Mouse (Mus musculus): ENCODE data around the gene Ank2.

The Ank2 gene

DNA sequence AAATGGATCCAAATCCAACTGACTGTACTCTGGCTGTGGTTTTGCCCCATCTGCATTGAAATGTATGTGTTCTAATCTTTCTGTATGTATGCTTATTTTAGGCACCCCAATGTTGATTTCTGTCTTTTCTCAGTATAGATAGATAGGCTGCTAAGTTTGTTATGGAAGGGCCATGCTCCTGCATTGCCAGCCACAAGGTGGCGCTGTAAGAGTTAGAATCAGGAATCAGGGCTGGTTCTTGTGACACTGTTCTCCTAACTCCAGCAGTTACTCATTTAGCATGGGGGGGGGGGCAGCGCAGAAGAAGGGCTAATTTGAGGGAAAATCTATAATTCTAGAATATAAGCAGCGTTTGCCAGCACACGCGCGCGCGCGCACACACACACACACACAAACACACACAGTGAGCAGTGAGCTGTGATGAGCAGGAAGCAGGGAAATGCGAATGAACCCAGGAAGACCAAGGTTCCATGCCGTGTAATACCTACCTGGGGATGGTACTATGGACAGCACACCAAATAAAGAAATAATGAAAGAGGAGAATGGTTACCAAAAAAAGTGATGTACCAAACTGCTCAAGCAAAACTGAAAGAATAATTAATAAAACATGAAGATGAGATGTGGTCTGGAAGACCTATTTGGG, 520.3 kb downstream of the Ank2 start:
- 55% methylated on average over 11 of the region's 11 CpGs for WGBS

DNA sequence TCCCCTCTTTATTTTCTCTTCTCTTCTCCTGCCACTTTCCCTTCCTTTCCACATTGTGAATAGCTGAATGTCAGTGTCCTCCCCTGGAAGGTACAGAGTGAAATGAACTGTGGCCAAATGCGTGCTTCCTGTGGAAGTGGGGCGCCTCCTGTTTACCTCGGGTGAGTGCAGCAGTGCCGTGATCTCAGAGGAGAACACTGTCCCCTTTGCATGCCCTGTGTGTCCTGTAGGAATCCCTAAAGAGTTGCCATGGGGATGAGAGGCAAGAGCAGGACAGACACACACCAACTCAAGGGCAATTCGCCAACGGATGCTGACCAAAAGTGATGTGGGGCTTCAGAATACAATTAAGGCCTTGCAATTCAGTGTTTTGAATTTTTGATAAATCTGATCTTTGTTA, 521.8 kb downstream of the Ank2 start:
- 46% methylated on average over 6 of the region's 6 CpGs for WGBS

DNA sequence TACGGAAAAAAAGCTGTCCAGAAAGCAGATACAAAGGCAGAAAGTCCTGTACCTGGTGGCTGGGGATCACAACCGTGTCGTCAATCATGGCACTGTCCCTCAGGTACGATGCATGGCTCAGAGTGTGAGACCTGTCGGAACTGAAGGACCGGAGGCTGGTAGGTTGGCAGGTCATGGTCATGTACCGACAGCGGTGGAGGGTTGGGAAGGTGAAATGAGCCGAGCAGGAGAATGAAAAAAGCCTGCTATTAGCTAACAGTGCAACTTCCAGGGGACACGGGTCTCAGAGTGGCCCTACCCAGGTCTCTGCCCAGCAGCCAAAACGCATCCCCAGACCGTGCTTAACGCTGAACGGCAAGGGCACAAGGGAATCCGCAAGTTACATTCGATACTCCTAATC, 522.4 kb downstream of the Ank2 start:
- WGBS = 81% methylated on average over 16 of the region's 16 CpGs

DNA sequence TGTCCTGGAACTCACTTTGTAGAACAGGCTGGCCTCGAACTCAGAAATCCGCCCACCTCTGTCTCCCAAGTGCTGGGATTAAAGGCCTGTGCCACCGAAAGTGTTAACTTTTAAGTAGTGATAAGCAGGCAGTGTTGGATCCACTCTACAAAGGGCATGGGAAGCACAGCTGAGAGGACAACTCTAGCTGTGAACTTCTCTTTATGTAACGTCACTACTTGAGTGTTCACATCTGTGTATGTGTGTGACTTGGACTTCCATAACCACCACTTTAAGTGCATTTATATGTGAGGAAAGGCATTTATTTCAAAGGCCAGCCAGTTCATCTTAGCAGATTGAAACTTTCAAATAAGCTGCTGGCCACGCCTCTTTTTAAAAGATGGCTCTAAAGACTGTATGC, 523.7 kb downstream of the Ank2 start:
- WGBS = 73% methylated on average over 5 of the region's 5 CpGs

DNA sequence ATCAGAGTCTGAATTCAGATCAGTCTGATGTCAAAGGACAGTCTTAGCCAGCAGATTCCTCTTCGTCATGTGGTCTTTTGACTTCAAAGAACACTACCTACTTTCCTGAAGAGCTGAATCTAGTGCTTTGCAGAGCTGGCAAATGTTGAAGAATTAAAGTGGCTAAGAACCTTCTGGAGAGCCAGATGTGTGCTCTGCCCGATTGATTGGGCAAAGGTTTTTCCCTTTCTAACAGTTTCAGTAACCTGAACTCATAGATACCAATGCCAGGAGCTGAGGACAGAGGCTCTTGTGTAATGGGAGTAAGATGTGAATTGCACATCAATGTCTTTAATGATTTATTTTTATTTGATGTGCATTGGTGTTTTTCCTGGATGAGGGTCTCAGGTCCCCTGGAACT, 525.6 kb downstream of the Ank2 start:
- 76% methylated on average over 2 of the region's 2 CpGs for WGBS

DNA sequence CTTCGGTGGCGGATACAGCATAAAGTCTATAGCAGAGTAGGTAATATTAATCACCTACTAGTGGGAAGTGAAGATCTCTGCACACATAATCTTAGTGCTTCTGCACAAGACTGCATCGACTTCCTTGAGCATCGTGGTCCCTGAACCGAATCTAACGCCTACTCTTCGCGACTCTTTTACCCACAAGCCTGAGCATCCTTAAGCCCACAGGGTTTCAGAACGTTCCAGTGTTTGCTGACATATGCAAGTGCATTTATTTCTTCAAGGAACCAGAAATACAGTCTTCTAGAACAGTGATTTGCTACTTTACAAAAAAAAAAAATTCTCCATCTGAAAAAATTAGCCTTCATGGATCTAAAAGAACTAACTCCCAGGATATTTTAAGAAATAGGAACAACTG, 527.6 kb downstream of the Ank2 start:
- WGBS = 57% methylated on average over 9 of the region's 9 CpGs

DNA sequence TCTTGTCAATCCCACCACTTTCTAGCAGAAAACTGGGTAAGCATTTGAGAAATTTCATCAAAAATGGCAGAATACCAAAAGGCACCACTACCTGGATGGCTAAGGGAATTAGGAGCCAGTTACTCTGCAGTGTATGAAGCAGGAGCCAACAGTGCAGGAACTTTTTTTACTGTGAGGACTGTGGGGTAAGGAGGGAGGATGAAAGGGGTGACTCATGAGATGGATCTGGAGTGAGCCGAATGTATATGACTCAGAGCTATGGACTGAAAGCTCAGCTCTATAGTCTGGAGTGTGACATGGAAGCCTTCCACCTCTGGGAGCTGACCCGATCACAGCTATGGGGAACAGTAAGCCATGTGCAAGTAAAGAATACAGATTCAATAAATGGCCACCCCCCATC, 530.4 kb downstream of the Ank2 start:
- 46% methylated on average over 2 of the region's 2 CpGs for WGBS

DNA sequence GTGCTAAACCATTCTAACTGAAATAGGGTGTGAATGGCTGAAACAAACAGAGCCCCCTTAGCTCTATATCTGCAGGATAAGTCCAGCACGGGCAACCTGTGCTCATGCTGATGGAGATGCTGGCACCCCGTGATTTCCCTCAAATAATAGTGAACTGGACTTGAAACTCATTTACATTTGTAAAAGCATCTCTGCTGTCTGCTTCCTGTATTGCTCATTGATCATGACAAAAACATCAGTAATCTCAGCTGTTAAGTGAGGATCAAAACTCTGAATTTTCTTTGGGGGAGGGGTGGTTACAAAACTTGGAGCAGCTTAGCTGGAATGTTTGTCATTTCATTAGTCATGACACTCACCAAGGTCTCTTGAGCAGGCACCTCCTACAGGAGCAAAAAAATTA, 533.4 kb downstream of the Ank2 start:
- WGBS = 83% methylated on average over 2 of the region's 2 CpGs

DNA sequence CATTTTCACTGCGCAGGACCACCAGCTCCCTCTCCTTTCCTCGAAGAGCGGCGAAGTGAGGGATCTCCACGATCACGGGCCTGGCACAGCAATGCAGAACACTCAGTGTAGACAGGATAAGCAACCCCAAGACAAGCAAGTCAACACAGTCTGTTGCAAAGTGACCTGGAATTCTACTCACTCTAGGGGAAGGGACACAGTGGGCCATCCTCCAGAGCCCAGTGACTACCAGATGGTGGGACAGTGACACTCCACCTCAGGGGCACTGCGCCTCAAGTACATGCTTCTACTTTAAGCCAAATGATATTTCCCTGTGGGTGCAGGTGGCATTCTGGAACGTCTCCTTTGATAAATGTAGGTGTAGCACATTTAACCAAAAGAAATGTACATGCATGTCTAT, 536.8 kb downstream of the Ank2 start:
- 86% methylated on average over 8 of the region's 8 CpGs for WGBS

DNA sequence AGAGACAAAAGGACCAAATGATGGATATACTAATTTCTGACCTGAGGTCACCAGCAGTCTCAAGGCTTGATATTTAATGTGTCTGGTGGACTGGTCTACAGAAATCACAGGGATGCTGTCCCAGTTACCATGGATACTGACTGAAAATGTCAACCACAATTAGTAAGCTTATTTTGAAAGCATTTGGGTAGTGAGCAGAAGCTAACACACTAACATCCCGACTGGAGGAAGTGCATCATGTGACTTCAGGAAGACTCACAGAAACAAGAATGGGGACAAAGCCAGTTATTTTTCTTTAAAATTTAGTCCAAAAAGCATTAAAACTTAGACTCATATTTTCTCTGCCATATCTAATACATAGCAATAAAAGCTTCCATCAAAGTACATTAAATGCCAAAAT, 546.5 kb downstream of the Ank2 start:
- 9% methylated on average over 1 of the region's 1 CpGs for WGBS

DNA sequence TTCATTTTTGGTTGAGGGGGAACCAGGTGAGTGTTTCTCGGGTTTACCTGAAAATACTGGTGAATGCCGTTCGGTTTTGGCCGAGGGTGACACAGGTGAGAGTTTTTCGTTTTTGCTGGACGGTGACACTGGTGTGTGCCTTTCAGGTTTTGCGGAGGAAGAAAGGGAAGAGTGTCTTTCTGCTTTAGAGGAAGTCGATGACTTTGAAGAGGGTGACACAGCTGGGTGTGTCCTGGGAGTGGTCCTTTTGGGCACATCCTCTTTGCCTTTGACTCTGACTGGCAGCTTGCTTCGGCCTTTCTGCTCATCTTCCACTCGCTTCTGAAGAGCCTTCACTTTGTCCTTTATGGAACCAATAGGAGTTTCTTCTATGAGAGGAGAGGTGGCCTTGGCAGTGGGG, 552.6 kb downstream of the Ank2 start:
- WGBS = 93% methylated on average over 10 of the region's 10 CpGs

DNA sequence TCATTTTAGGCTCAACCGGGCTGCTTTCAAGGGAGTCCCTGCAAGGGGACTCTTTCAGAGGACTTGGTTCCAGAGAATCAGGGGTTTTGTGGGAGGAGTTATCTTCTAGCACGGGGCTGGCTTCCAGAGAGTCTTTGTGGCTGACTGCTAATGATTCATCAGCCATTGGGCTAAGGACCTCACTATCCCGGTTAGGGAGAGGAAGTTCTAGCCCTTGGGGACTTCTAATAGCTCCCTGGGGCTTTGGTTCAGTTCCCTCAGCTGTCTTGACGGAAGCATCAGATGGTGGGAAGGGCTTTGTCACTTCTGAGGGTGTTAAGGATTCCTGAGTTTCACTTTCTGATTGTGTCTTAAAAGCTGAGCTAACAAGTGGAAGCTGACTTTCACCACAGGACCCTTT, 554.3 kb downstream of the Ank2 start:
- 48% methylated on average over 4 of the region's 4 CpGs for WGBS

DNA sequence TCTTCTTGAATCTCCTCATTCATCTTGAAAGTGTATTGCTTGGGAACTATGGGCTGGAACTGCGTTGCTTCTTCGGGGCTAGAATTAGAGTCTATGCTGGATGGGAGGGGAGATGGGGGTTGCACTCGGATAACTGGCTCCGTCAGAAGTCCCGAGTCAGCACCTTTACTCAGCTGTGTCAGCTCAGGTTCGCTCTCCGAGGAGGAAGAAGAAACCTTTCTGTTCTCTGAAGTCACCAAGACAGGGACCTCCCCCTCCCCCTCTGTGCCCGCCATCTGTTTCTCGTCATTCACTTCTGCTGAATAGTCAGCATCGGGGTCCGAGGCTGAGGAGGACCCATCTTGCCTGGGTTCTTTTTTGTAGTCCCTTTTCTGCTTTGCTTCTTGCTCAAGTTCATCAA, 555.1 kb downstream of the Ank2 start:
- 57% methylated on average over 11 of the region's 11 CpGs for WGBS

DNA sequence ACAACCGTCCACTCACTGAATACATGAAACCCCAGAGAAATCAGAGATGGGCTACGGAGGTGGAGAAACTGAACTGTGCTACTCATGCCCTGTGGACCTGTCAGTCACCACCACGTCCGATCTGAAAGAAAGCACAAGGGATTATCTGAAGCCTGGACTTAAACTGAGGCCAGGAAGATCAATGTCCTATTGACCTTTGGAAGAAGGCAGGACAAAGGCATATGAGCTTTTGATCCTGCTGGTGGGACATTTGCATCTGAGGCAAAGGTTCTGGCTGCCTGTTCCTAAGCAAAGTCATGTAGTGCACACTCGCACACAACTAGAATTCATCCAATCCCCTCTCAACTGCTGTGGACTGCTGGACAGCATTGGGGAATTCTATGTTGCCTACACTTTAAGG, 558.7 kb downstream of the Ank2 start:
- WGBS = 75% methylated on average over 5 of the region's 5 CpGs

DNA sequence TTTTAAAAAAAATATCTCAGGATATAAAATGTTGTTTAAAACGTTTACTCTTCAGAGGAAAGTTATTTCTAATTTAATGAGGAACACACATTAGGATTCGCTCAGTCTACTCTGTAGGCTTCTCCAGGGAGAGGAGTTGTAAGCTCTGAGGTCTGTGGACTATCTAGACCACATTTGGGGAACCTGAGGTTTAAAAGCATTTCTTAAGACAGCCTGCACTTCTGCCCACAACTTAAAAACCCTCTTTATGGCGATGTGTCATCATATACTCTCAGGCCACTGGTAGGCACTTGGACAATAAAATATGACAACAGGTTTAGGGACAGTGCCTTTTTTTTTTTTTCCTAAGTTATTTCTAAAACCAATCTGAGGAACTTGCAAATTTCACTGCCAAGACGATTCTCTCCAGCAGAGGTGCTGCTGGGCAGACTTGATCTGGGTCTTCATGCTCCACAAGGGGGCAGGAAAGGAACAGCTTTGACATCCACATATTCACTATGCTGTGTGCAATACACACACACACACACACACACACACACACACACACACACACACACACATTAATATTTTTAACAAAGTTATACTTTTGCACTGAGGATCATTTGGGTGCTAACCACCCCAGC, 567.2 kb downstream of the Ank2 start:
- WGBS = 67% methylated on average over 4 of the region's 4 CpGs

DNA sequence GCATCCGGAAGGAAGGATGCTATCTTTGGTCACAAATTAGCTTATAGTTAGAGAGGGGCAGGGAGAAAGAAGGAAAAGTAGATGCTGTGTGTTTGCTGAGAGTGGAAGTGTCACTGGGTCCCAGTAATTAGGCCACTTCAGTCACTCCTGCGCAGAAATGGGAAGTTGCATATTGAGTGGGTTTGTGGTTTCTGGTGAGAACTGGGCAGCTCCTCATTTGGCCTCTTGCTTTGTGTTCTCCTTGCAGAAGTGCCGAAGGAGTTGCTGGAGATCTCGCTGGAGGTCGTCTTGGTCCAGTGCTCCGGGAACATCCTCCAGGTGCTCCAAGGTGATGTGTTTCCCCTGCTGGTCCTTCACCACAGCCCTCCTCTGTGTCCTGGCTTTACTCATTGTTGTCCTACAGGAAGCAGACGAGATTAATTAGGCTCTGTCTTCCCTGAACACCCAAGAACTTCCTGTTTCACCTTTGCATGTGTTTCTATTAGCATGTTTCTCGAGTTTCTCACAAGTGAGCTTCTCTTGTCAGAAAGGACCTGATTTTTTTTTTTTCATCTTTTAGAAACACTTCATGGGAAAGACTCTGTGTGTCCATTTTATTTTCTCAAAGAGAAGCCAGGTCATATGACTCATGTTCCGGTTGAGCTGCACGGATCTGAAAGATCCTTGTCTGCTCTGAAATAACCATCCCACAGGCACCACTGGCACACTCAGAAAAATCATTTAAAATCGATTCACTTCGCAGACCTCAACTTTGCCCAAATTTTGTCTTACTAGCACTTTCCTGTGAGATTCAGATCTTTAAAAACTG, 575.4 kb downstream of the Ank2 start:
- WGBS = 54% methylated on average over 12 of the region's 12 CpGs

DNA sequence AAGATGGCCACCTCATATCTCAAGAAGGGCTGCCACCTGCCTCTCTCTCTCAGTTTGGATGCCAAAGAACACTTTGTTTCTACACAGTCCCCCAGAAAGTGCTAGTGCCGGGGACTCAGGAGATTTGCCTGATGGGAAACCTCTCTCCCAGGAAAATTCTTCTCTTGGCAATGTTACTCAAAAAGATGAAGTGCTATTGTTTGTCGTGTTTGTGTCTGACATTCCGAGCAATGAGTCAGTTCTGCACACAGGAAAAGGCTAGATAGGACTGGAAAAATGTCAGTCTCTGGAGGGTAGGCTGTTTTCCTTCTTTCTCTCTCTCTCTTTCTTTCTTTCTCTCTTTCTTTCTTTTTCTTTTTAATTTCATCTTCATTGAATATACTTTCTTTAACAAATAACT, 577.2 kb downstream of the Ank2 start:
- 26% methylated on average over 3 of the region's 3 CpGs for whole genome bisulfite sequencing

DNA sequence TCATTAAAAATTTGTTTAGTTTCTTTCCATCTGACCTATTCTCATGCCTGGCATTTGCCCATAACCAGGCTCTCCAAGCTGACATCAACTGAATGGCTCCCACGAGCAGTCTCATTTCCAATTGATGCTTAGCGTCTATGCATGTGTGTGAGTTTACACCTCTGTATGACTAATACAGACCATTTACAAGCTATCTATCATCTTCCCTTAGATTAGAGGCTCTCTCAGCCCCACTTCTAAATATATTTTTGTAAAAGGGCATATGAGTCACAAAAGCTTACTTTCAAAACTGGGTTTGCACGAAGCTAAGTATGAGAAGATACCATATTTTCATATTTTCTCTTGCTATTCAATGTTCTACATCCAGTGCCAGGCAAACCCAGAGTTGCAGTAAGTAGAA, 578.9 kb downstream of the Ank2 start:
- WGBS = 37% methylated on average over 3 of the region's 3 CpGs

DNA sequence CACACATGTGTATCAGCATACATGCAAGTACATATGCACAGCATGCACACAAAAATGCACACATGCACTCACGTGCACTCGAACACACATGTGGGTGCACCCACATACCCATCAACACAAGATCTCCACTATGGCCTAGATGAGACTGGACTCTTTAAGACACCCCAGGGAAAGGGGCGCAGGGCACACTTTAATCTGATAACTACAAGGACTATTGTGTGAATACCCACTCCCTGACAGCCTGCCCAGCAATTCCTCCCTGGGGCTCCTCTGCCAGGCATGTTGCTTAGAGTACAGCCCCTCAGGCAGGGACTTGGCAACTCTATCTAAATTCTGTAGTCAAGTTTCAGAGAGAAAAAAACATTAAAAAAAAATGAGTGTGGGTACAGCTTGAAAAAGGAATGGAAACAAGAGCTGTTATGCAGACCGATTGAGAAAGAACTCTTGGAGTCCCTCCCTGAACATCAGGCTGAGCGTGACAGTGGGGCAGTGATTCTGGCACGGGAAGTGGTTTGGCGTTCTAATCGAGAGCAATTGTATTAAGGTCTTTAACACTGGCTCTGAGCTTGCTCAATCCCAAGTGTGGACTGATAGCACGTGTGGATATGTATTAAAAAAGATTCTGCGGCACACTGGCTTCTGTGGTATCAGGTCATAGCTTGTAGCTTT, 580.2 kb downstream of the Ank2 start:
- WGBS = 47% methylated on average over 10 of the region's 10 CpGs

DNA sequence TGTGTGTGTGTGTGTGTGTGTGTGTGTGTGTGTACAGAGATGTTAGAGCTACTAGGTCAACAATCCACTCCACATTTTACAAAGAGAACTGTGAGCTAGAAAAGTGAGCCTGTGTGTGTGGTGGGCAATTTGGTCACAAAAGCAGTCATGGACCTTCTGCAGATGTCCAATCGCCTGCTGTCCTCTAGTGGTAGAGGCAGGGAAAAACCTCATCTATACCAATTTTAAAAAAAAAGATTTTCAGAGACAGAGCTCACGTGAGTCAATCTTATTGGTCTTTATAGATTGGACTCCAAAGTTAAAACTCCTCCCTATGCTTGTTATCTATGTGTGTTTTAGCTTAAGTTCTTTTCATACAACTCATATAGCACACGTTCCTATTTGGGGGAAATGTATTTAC, 595.6 kb downstream of the Ank2 start:
- WGBS = 9% methylated on average over 3 of the region's 3 CpGs

DNA sequence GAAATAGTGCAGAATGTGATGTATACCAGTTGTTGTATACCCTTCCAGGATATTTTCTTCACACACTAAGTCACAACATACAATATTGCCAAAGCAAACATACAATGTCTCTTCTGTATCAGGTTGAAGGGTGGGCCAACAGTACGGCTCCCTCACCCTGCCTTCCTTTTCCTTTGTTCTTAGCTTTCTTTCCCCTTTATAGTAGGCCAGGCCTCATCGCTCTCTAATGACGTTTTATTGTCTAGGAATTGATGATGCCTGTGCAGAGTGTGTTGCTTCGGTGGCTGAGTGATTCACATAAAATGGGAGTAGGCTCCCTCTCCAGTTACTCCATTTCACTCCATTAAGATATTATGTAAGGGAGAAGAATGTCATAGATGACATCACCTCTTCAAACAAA, 612.5 kb downstream of the Ank2 start:
- WGBS = 74% methylated on average over 4 of the region's 4 CpGs

DNA sequence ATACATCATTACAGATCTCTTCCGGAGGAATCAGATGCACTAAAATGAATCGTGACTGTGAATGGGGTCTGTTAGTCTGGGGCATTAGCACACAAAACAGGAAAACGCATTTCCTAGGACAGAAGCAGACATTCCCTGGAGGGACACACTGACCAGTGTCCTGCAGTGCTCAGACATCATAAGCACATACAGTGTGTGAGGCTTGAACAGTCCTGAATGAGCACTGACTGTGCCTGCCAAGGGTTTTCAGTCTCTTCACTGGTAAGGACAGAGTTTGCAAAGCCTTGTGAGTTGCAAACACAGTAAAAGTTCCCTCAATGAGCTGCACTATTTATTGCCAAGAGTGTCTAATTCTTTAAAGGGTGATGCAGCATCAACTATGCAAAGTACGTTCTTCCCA, 613.1 kb downstream of the Ank2 start:
- WGBS = 64% methylated on average over 4 of the region's 4 CpGs

DNA sequence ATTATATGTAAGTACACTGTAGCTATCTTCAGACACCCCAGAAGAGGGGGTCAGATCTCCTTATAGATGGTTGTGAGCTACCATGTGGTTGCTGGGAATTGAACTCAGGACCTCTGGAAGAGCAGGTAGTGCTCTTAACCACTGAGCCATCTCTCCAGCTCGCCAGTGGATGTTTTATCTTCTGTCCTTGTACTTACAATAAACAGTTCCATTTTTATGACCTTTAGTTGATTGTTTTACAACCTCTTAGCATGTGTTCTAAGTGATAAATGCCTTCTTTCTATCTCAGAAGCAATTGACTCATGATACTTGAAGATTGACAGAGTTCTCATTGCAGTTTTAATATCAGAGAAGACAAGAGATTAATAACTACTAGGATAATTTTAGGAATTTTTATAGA, 620.9 kb downstream of the Ank2 start:
- 56% methylated on average over 1 of the region's 1 CpGs for WGBS

All from cerebral cortex, adult 2 months (tissue).